Mouse (Mus musculus): Measurements from ENCODE around the gene Naa35. TPM values are rescaled to one million over a fixed set of nuclear protein-coding genes. Genes with fewer than 3 reads are reported as not detected.

Gene Naa35
- polyA plus RNA-seq, 1 experiment from 2014 or later = 154 TPM

DNA sequence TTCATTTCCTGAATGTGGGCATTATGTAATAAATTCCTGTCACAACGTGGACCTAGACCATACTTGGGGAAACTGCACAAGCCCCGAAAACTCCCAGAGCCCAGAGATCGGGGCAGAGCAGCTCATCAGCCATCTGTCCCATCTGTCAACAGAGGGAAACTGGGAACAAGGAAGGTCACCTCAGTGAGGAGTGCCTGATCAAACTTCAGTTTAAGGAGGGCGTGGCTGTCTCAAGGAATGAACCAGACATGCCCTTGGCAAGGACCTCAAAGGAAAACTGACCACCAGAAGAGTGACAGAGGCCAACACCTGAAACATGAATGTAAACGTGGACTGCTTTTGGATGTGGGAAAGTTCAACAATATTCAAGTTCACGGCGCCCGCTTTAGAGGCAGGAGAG, 76.3 kb downstream of the Naa35 start:
- no peak for ATAC-seq
- Histone ChIP-seq H3K4me1 (replicated peaks) (peaks cover 16% of the 10 kb centered on the region), H3K27me3 (no peaks in the 10 kb centered on the region), H3K4me2 (replicated peaks) (no peak overlapping the region), H3K36me3 (peaks cover 80% of the 10 kb centered on the region), H3K9me3 (0 out of 2 replicates have a peak, but pooled peaks cover 4% of the 10 kb centered on the region), H3K9ac (replicated peaks) (no peak overlapping the region), H3K27ac (no peak overlapping the region), H3K4me3 (replicated peaks) (no peak overlapping the region)
- 94% methylated on average over 8 of the region's 8 CpGs for WGBS

DNA sequence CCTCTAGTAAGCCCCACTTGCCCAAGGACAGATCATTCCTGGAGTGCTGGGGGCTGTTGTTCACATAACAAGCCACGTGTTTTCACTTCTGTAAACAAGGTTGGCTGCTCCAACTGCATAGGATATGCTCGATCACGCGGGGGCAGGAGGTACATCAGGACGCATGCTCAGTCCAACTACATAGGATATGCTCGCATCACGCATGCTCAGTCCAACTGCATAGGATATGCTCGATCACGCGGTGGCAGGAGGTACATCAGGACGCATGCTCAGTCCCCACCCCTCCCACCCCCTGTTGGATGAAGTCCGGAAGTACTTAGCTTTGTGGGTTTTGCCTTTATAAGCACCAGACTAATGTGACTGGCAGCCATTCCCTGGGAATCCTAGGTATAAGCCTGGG, 76.9 kb downstream of the Naa35 start:
- ATAC-seq = no peak
- Histone ChIP-seq H3K27me3 (no peaks in the 10 kb centered on the region), H3K4me2 (replicated peaks) (no peak overlapping the region), H3K4me1 (replicated peaks) (peaks cover 10% of the 10 kb centered on the region), H3K4me3 (replicated peaks) (no peak overlapping the region), H3K36me3 (peaks cover 84% of the 10 kb centered on the region), H3K9ac (replicated peaks) (no peak overlapping the region), H3K9me3 (0 out of 2 replicates have a peak, but pooled peaks cover 4% of the 10 kb centered on the region), H3K27ac (no peak overlapping the region)
- WGBS = 97% methylated on average over 12 of the region's 12 CpGs

DNA sequence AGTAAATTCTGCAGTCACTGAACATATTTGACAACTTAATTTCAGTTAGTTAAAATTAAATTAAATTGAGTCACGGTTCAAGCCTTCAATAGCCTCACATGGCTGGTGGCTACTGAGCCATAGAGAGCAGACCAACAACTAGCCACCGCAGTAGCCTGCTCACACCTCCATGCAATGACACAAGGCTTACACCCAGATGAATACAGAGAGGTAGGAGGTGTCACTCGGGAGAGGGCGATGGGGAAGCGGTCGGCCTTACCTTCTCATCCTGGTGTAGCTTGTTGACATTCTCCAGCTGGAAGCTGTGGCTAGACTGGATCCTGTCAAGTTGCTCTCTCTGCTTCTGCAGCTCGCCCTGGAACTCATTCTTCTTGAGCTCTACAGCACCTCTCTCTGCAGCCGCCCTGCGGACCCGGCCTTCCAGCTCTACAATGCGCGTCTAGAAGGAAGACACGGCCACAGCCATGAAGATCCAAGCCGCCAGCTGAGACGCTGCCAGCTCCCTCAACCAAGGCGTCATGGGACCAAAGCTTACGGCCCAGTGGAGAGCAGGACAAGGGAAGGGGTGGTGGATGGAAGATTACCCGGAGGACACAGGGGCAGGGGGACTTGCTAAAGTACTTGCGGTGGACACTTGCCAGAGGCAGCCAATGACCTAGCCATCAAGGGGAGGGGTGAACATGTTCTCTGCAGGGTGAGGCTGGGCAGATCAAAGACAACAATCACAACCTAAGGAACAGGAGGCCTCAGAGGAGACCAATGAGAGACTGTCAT, 79.1 kb downstream of the Naa35 start:
- Histone ChIP-seq H3K36me3 (peaks cover 71% of the 10 kb centered on the region), H3K4me2 (replicated peaks) (no peak overlapping the region), H3K27me3 (no peaks in the 10 kb centered on the region), H3K9ac (replicated peaks) (no peak overlapping the region), H3K9me3 (no peaks in the 10 kb centered on the region), H3K27ac (no peak overlapping the region), H3K4me3 (replicated peaks) (no peak overlapping the region), H3K4me1 (replicated peaks) (peaks cover 3% of the 10 kb centered on the region; the same call in 1 of the 2 replicates)
- no peak for ATAC-seq
- WGBS = 93% methylated on average over 19 of the region's 19 CpGs

DNA sequence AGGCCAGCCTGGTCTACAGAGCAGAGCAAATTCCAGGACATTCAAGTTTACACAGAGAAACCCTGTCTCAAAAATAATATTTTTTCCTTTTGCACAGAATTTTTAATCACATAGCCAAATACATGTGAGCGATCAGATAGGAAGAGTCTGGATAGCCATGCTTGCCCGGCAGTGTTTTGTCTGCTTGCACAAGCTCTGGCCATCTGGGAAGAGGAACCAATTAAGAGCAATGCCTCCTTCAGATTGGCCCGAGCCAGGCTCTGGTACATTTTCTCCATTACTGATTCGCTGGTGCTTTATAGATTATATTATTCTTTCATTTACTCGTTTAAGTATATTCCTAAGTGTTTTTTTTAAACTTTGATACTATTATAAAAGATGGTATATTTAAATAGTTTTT, 82.7 kb downstream of the Naa35 start:
- Histone ChIP-seq H3K4me3 (replicated peaks) (no peak overlapping the region), H3K4me2 (replicated peaks) (no peak overlapping the region), H3K27me3 (no peaks in the 10 kb centered on the region), H3K36me3 (peaks cover 40% of the 10 kb centered on the region), H3K27ac (no peak overlapping the region), H3K4me1 (replicated peaks) (peaks cover 21% of the 10 kb centered on the region), H3K9ac (replicated peaks) (no peak overlapping the region), H3K9me3 (no peaks in the 10 kb centered on the region)
- ATAC-seq = no peak
- 87% methylated on average over 5 of the region's 5 CpGs for WGBS

DNA sequence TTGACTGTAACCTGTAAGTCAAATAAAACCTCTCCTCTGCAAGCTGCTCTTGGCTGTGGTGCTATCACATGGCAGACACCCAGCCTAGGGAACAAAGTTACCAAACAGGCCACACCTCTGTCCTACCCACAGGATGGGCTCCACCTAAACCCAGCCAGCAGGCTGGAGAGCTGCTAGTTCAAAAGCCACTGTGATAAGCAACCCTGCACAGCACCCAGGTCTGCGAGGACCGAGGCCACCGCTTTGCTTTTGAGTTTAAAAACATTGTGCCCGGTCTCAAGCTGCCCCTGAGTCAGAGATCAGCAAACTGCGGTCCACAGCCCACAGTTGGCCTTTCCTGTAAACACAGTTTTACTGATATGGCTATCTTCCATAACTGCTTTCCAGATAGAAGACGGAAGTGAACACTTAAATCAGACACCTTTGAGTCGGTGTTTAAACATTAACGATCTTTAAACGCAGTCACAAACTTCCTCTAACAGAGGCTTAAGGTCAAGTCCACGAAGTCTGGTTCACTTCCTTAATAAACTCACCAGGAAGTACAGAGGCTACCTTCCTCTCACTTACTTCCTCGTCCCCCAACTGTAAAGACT, 83.5 kb downstream of the Naa35 start:
- Histone ChIP-seq H3K9ac (replicated peaks) (no peak overlapping the region), H3K4me3 (replicated peaks) (no peak overlapping the region), H3K9me3 (no peaks in the 10 kb centered on the region), H3K36me3 (peaks cover 33% of the 10 kb centered on the region), H3K27me3 (no peaks in the 10 kb centered on the region), H3K4me2 (replicated peaks) (no peak overlapping the region), H3K4me1 (replicated peaks) (peaks cover 27% of the 10 kb centered on the region), H3K27ac (no peak overlapping the region)
- 87% methylated on average over 11 of the region's 11 CpGs for WGBS
- ATAC-seq = no peak

DNA sequence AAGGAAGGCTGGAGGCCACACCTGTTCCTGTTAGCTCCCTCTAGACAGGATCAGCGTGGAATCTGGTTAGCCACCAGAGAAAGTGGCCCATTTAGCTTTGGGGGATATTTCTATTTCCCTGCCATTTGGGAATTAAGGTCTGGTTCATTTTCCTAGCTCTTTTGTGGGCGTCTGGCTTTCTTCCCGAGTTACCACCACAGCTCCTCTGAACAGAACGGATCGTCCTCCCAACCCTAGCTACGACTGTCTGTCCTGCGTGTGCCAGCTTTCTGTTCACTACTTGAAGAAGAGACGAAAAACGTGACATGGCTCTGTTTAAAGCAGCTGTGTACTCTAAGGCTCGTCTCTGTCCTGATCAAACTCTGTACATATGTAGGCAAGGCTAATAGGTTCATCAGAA, 84.9 kb downstream of the Naa35 start:
- H3K4me2 ChIP-seq (replicated peaks) = no peak overlapping the region
- H3K4me3 ChIP-seq (replicated peaks) = no peak overlapping the region
- no peaks in the 10 kb centered on the region for H3K27me3 ChIP-seq
- H3K27ac ChIP-seq = no peak overlapping the region
- no peak overlapping the region for H3K9ac ChIP-seq (replicated peaks)
- 86% methylated on average over 10 of the region's 10 CpGs for WGBS
- peaks cover 19% of the 10 kb centered on the region for H3K36me3 ChIP-seq
- peaks cover 37% of the 10 kb centered on the region for H3K4me1 ChIP-seq (replicated peaks)
- no peak for ATAC-seq
- no peaks in the 10 kb centered on the region for H3K9me3 ChIP-seq

DNA sequence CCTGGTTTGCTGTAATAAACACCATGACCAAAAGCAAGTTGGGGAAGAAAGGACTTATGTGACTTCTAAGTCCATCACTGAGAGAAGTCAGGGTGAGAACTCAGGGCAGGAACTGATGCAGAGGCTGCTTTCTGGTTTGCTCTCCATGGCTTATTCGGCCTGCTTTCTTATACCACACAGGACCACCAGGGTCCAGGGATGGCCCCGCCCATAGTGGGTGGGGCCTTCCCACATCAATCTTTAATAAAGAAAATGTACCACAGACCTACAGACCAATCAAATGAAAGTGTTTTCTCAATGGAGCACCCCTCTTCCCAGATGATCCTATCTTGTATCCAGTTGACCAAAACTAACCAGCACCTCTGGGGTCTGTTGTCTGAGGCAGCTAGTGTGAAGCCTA, 86.5 kb downstream of the Naa35 start:
- WGBS = 42% methylated on average over 2 of the region's 2 CpGs
- no peak for ATAC-seq
- Histone ChIP-seq H3K27me3 (no peaks in the 10 kb centered on the region), H3K9me3 (no peaks in the 10 kb centered on the region), H3K4me3 (replicated peaks) (no peak overlapping the region), H3K9ac (replicated peaks) (no peak overlapping the region), H3K4me1 (replicated peaks) (peaks cover 37% of the 10 kb centered on the region), H3K27ac (0 out of 2 replicates have a peak overlapping the region, but pooled peaks have one; percentile 8), H3K4me2 (replicated peaks) (peak overlapping the region; percentile 6; the same call in 1 of the 2 replicates), H3K36me3 (0 out of 2 replicates have a peak, but pooled peaks cover 6% of the 10 kb centered on the region)

DNA sequence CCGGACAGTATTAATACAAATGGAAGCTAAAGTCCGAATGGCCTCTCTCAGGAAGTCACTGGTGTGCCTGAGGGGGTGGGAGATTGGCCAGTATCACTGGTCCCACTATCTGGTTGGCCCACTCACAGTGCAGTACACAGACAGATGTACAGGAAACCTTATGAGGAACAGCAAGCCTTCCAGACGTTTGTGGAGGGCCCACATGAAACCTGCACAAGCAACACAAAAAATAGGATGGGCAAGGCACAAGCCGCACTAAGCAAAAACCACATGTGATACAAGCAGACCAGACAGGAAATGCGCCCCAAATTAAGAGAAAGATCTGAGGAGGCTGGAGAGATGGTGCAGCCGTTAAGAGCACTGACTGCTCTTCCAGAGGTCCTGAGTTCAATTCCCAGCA, 87.2 kb downstream of the Naa35 start:
- WGBS = 69% methylated on average over 6 of the region's 6 CpGs
- 0 out of 2 replicates have a peak, but pooled peaks cover under 1% of the 10 kb centered on the region for H3K36me3 ChIP-seq
- no peak for ATAC-seq
- H3K27me3 ChIP-seq = no peaks in the 10 kb centered on the region
- peaks cover 37% of the 10 kb centered on the region for H3K4me1 ChIP-seq (replicated peaks)
- no peaks in the 10 kb centered on the region for H3K9me3 ChIP-seq
- H3K9ac ChIP-seq (replicated peaks) = peak overlapping the region; percentile 10; the same call in 1 of the 2 replicates
- no peak overlapping the region for H3K4me3 ChIP-seq (replicated peaks)
- peak overlapping the region; percentile 65 for H3K27ac ChIP-seq
- peak overlapping the region; percentile 23; the same call in 1 of the 2 replicates for H3K4me2 ChIP-seq (replicated peaks)

DNA sequence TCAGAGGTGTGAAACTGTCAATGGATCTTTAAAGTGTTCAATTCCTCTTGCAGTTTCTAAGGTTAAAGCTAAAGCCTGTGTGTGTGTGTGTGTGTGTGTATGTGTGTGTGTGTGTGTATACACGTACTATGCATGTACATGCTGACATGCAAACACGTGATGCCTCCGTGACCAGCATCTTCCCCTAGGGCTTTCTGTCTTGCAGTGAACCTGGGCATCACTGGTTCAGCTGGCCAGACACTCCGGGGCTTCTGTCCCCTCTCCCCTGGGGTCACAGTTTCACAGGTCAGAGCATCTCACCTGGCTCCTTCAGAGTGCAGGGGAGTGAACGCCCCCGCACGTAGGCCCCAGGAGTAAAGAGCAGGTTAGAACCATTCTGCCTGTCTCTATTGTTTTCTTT, 88.5 kb downstream of the Naa35 start:
- peak overlapping the region; percentile 75 for H3K4me2 ChIP-seq (replicated peaks)
- H3K27me3 ChIP-seq = no peaks in the 10 kb centered on the region
- no peak for ATAC-seq
- peaks cover 33% of the 10 kb centered on the region for H3K4me1 ChIP-seq (replicated peaks)
- peak overlapping the region; percentile 85 for H3K9ac ChIP-seq (replicated peaks)
- WGBS = 13% methylated on average over 7 of the region's 7 CpGs
- peak overlapping the region; percentile 70 for H3K4me3 ChIP-seq (replicated peaks)
- no peaks in the 10 kb centered on the region for H3K9me3 ChIP-seq
- no peaks in the 10 kb centered on the region for H3K36me3 ChIP-seq
- H3K27ac ChIP-seq = peak overlapping the region; percentile 90

DNA sequence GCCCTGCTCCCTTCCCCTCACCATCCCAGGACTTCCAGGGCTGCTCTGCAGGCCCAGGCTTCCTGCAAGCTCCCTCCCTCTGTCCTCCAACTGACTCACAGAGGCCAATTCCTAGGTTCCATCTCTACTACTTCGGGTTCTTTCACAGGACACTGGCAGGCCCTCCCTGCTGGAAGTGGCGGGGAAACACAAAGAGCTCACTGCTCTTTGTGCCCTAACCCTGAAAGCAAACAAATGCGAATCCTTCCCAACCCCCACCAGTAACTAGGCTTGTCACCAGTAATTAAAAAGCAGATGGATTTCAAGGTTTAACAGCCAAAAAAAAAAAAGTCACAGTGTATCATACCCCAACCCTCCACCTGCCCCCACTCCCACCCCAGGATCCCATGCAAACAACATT, 89.2 kb downstream of the Naa35 start:
- no peaks in the 10 kb centered on the region for H3K27me3 ChIP-seq
- H3K9ac ChIP-seq (replicated peaks) = peak overlapping the region; percentile 85
- peaks cover 33% of the 10 kb centered on the region for H3K4me1 ChIP-seq (replicated peaks)
- WGBS = 0% methylated on average over 3 of the region's 3 CpGs
- H3K9me3 ChIP-seq = no peaks in the 10 kb centered on the region
- no peaks in the 10 kb centered on the region for H3K36me3 ChIP-seq
- 0 out of 2 replicates have a peak, but pooled peaks have one; percentile 32 for ATAC-seq
- H3K4me3 ChIP-seq (replicated peaks) = peak overlapping the region; percentile 70
- peak overlapping the region; percentile 90 for H3K27ac ChIP-seq
- H3K4me2 ChIP-seq (replicated peaks) = peak overlapping the region; percentile 75

DNA sequence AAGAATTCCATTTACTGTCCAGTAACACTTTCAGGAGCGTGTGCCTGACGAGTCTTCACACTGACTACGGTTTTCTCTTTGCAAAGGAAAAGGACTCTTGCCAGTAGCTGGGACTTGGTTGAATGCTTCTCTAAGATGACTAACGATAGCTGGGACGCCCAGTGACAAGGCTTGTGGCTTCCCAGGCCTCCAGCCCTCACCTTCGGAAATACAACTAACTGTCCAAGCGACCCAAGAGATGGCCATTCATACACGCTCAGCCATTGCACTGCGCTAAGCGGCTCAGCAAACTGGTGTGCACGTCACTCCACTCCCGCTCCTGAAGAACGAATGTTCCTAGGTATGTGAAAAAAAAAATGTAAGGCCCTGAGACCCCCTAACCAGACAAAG, 89.7 kb downstream of the Naa35 start:
- Histone ChIP-seq H3K9ac (replicated peaks) (peak overlapping the region; percentile 85), H3K27ac (peak overlapping the region; percentile 90), H3K4me2 (replicated peaks) (peak overlapping the region; percentile 75), H3K36me3 (no peaks in the 10 kb centered on the region), H3K9me3 (no peaks in the 10 kb centered on the region), H3K4me3 (replicated peaks) (peak overlapping the region; percentile 70), H3K27me3 (no peaks in the 10 kb centered on the region), H3K4me1 (replicated peaks) (peaks cover 33% of the 10 kb centered on the region)
- ATAC-seq = no peak
- WGBS = under 1% methylated on average over 13 of the region's 13 CpGs
